14 mouse cellular contexts compared by ENCODE assay signal in genomic region chr3:41618488-41618887, GRCm38 (mm10).
DNase-seq lines count a peak whose midpoint lies in the region; ATAC-seq and TF ChIP-seq lines count a peak whose summit lies in the region.
"Had no signal": no experiment of that assay in that cellular context is flagged by ENCODE, and none has a peak within 500 bp of the region (broad histone marks: within the 10 kb centered on the region; RNA-seq: fewer than 3 reads in every experiment).

No protein-coding gene starts in this region.

- H3K4me3 ChIP-seq in forebrain, embryonic 15.5 days, result no peak overlapping the region
- H3K4me3 ChIP-seq in forebrain, embryonic 10.5 days, result no peak overlapping the region
- H3K4me3 ChIP-seq in MEL (ENCODE audit: control insufficient read depth in 1 of 2, insufficient read depth in 1 of 2, low read depth in 2 of 2, low read length in 2 of 2), result no peak overlapping the region
- H3K4me3 ChIP-seq in forebrain, embryonic 16.5 days (replicated peaks; ENCODE audit: low read length), result no peak overlapping the region
- H3K4me3 ChIP-seq: left cerebral cortex, adult 2 months; limb, embryonic 15.5 days had no signal

- no peak overlapping the region for H3K9ac ChIP-seq in forebrain, embryonic 15.5 days (replicated peaks)
- H3K9ac ChIP-seq in MEL (ENCODE audit: control insufficient read depth, low read depth, low read length, poor library complexity, severe bottlenecking), result no peak overlapping the region
- no peak overlapping the region for H3K9ac ChIP-seq in forebrain, embryonic 16.5 days (replicated peaks; ENCODE audit: low read depth, low read length)
- H3K9ac ChIP-seq: limb, embryonic 15.5 days had no signal

- no peak overlapping the region for H3K4me2 ChIP-seq in forebrain, embryonic 15.5 days (replicated peaks)
- H3K4me2 ChIP-seq in forebrain, embryonic 16.5 days (ENCODE audit: low read length), result no peak overlapping the region
- H3K4me2 ChIP-seq: limb, embryonic 15.5 days had no signal

- no peak for TF ChIP-seq POLR2A in MEL (IDR thresholded peaks at IDR 0.05; ENCODE audit: control insufficient read depth in 1 of 2, insufficient read depth in 1 of 2, low read depth in 1 of 2, low read length in 2 of 2, poor library complexity in 1 of 2)

- no peak for TF ChIP-seq RAD21 in MEL (IDR thresholded peaks at IDR 0.05; ENCODE audit: low read depth, low read length)

- H3K27ac ChIP-seq in forebrain, embryonic 15.5 days (replicated peaks), result peak overlapping the region; percentile 64
- H3K27ac ChIP-seq in forebrain, embryonic 10.5 days, result no peak overlapping the region
- H3K27ac ChIP-seq in MEL (ENCODE audit: control insufficient read depth, low read depth, low read length), result no peak overlapping the region
- peak overlapping the region; percentile 51 for H3K27ac ChIP-seq in forebrain, embryonic 16.5 days (ENCODE audit: low read length)
- H3K27ac ChIP-seq: left cerebral cortex, adult 2 months; limb, embryonic 15.5 days had no signal

- peaks cover 9% of the 10 kb centered on the region; the same call in 1 of the 2 replicates for H3K36me3 ChIP-seq in forebrain, embryonic 15.5 days
- peaks cover 19% of the 10 kb centered on the region for H3K36me3 ChIP-seq in forebrain, embryonic 10.5 days (replicated peaks)
- peaks cover 0 to 11% of the 10 kb centered on the region in 2 experiments; a peak in 2 of 4 replicates for H3K36me3 ChIP-seq in MEL (ENCODE audit: control insufficient read depth in 1 of 2, insufficient read depth in 2 of 2, low read length in 2 of 2)
- H3K36me3 ChIP-seq in forebrain, embryonic 16.5 days (ENCODE audit: control insufficient read depth, insufficient read depth), result peaks cover 7% of the 10 kb centered on the region

- WGBS in forebrain, embryonic 15.5 days, result 32% methylated on average over 3 of the region's 3 CpGs
- WGBS in forebrain, embryonic 10.5 days, result 91% methylated on average over 3 of the region's 3 CpGs
- 50% methylated on average over 3 of the region's 3 CpGs for WGBS in forebrain, embryonic 16.5 days

- no peak for TF ChIP-seq EP300 in MEL (IDR thresholded peaks at IDR 0.05; ENCODE audit: low read depth in 1 of 2, low read length in 2 of 2)

- peaks cover 10% of the 10 kb centered on the region for H3K4me1 ChIP-seq in forebrain, embryonic 15.5 days
- H3K4me1 ChIP-seq in forebrain, embryonic 10.5 days, result no peaks in the 10 kb centered on the region
- H3K4me1 ChIP-seq in MEL (ENCODE audit: control insufficient read depth in 1 of 2, insufficient read depth in 2 of 2, low read length in 2 of 2), result no peaks in the 10 kb centered on the region
- peaks cover 10% of the 10 kb centered on the region for H3K4me1 ChIP-seq in forebrain, embryonic 16.5 days (replicated peaks; ENCODE audit: control insufficient read depth, insufficient read depth, low read length)
- H3K4me1 ChIP-seq: limb, embryonic 15.5 days had no signal

- no peak for TF ChIP-seq CTCF in MEL (IDR thresholded peaks at IDR 0.05 in 2 of 3, conservative IDR thresholded peaks at IDR 0.05 in 1 of 3; ENCODE audit: control insufficient read depth in 1 of 3, insufficient read depth in 1 of 3, low read depth in 2 of 3, low read length in 3 of 3, poor library complexity in 1 of 3, severe bottlenecking in 1 of 3)

- DNase-seq in forebrain, embryonic 10.5 days (ENCODE audit: extremely low spot score, low spot score), result no peak
- DNase-seq in kidney, postnatal 10 days, result peak; percentile 33
- DNase-seq in kidney, postnatal 36 days, result no peak
- peak; percentile 51 for DNase-seq in MEL (ENCODE audit: low read depth, low spot score)
- DNase-seq in testis, postnatal 14 days (ENCODE audit: low spot score), result no peak
- no peak for DNase-seq in retina, embryonic 14.5 days (ENCODE audit: low spot score)
- DNase-seq: heart, adult 11 months; heart, postnatal 4 days; right cerebral cortex, postnatal 4 days; thymus, postnatal 36 days had no signal

- H3K9me3 ChIP-seq in forebrain, embryonic 15.5 days, result no peaks in the 10 kb centered on the region
- no peaks in the 10 kb centered on the region for H3K9me3 ChIP-seq in forebrain, embryonic 10.5 days
- H3K9me3 ChIP-seq in MEL (replicated peaks; ENCODE audit: insufficient read depth, low read length), result no peaks in the 10 kb centered on the region
- no peaks in the 10 kb centered on the region for H3K9me3 ChIP-seq in forebrain, embryonic 16.5 days (ENCODE audit: control insufficient read depth, low read length)
- H3K9me3 ChIP-seq: limb, embryonic 15.5 days had no signal

- peak; percentile 87 for ATAC-seq in forebrain, embryonic 15.5 days (replicated peaks)
- ATAC-seq in forebrain, embryonic 16.5 days, result peak; percentile 83

- no peaks in the 10 kb centered on the region for H3K27me3 ChIP-seq in forebrain, embryonic 15.5 days
- H3K27me3 ChIP-seq in forebrain, embryonic 10.5 days (ENCODE audit: poor library complexity, severe bottlenecking), result no peaks in the 10 kb centered on the region
- H3K27me3 ChIP-seq in MEL (ENCODE audit: control insufficient read depth in 1 of 2, insufficient read depth in 2 of 2, low read length in 2 of 2), result no peaks in the 10 kb centered on the region
- H3K27me3 ChIP-seq in forebrain, embryonic 16.5 days (replicated peaks; ENCODE audit: control insufficient read depth, insufficient read depth, low read length), result no peaks in the 10 kb centered on the region
- H3K27me3 ChIP-seq: limb, embryonic 15.5 days had no signal

- no peaks in the 10 kb centered on the region for H3K79me2 ChIP-seq in MEL (ENCODE audit: control insufficient read depth, insufficient read depth, low read length, poor library complexity)

TF ChIP-seq in MEL, 35 proteins besides CTCF, POLR2A, EP300 and RAD21:
- no peak for TF ChIP-seq MEF2A (IDR thresholded peaks at IDR 0.05; ENCODE audit: extremely low read depth, insufficient replicate concordance, low read depth, low read length, poor library complexity, severe bottlenecking)
- TF ChIP-seq POLR2AphosphoS5 (IDR thresholded peaks at IDR 0.05; ENCODE audit: borderline replicate concordance, low read depth, low read length), result no peak
- no peak for TF ChIP-seq TAL1 (IDR thresholded peaks at IDR 0.05; ENCODE audit: low read length)
- no peak for TF ChIP-seq MAFK (IDR thresholded peaks at IDR 0.05; ENCODE audit: borderline replicate concordance, low read depth, low read length)
- TF ChIP-seq CHD1 (IDR thresholded peaks at IDR 0.05; ENCODE audit: low read depth, low read length), result no peak
- no peak for TF ChIP-seq HCFC1 (IDR thresholded peaks at IDR 0.05; ENCODE audit: low read depth, low read length)
- TF ChIP-seq RCOR1 (IDR thresholded peaks at IDR 0.05; ENCODE audit: low read depth, low read length), result no peak
- TF ChIP-seq ELF1 (IDR thresholded peaks at IDR 0.05; ENCODE audit: low read depth, low read length), result no peak
- TF ChIP-seq NELFE (IDR thresholded peaks at IDR 0.05; ENCODE audit: low read depth, low read length), result no peak
- TF ChIP-seq MYC (IDR thresholded peaks at IDR 0.05; ENCODE audit: low read depth, low read length), result no peak
- TF ChIP-seq ZC3H11A (IDR thresholded peaks at IDR 0.05; ENCODE audit: low read depth, low read length), result no peak
- no peak for TF ChIP-seq GATA1 (IDR thresholded peaks at IDR 0.05; ENCODE audit: low read depth, low read length)
- TF ChIP-seq KAT2A (conservative IDR thresholded peaks at IDR 0.05; ENCODE audit: low read depth, low read length), result no peak
- TF ChIP-seq POLR2AphosphoS2 (IDR thresholded peaks at IDR 0.05; ENCODE audit: low read length), result no peak
- no peak for TF ChIP-seq USF2 (IDR thresholded peaks at IDR 0.05; ENCODE audit: borderline replicate concordance in 1 of 2, insufficient read depth in 1 of 2, low read depth in 1 of 2, low read length in 2 of 2)
- TF ChIP-seq MYB (IDR thresholded peaks at IDR 0.05; ENCODE audit: low read depth, low read length), result no peak
- TF ChIP-seq ETS1 (IDR thresholded peaks at IDR 0.05; ENCODE audit: low read depth, low read length), result no peak
- no peak for TF ChIP-seq NRF1 (IDR thresholded peaks at IDR 0.05; ENCODE audit: insufficient read depth, low read depth, low read length, poor library complexity, severe bottlenecking)
- no peak for TF ChIP-seq MAX (IDR thresholded peaks at IDR 0.05; ENCODE audit: low read length)

Comparison
In these comparisons a context has a peak if more than half of its experiments do, and no peak if none do; other contexts are left out.
1. H3K27ac ChIP-seq: peak in forebrain, embryonic 15.5 days (single experiment) and forebrain, embryonic 16.5 days (single experiment); none in forebrain, embryonic 10.5 days (single experiment) and MEL (single experiment).
2. DNase-seq: peak in kidney, postnatal 10 days (single experiment) and MEL (single experiment); none in forebrain, embryonic 10.5 days (single experiment), kidney, postnatal 36 days (0 of 2), testis, postnatal 14 days (single experiment) and retina, embryonic 14.5 days (single experiment).